Mouse (Mus musculus): Measurements from ENCODE around the gene 1110051M20Rik. TPM values are rescaled to one million over a fixed set of nuclear protein-coding genes. Genes with fewer than 3 reads are reported as not detected.

1110051M20Rik gene
- total RNA-seq, 2 experiments from 2014 or later: 5.8 to 9.6 TPM

- ATAC-seq (replicated peaks; ENCODE audit: poor library complexity, severe bottlenecking): peak; percentile 34
Observed at GRCm38 (mm10) chr2:91458673-91459391, 14.3 kb upstream of the 1110051M20Rik start.

- ATAC-seq (replicated peaks; ENCODE audit: poor library complexity, severe bottlenecking): 0 out of 2 replicates have a peak, but pooled peaks have one; percentile 7
Observed at GRCm38 (mm10) chr2:91458252-91458672, 13.8 kb upstream of the 1110051M20Rik start.

- 0 out of 2 replicates have a peak, but pooled peaks have one; percentile 12 for ATAC-seq (replicated peaks; ENCODE audit: poor library complexity, severe bottlenecking)
Observed at GRCm38 (mm10) chr2:91457656-91458251, 13.2 kb upstream of the 1110051M20Rik start.

- 0 out of 2 replicates have a peak, but pooled peaks have one; percentile 3 for ATAC-seq (replicated peaks; ENCODE audit: poor library complexity, severe bottlenecking)
Observed at GRCm38 (mm10) chr2:91457259-91457655, 12.8 kb upstream of the 1110051M20Rik start, which contains the start of gene Lrp4. Gene Lrp4, plus strand, starts transcription at chr2:91457511.

GRCm38 (mm10) chr2:91456491-91457100, 12.1 kb upstream of the 1110051M20Rik start:
- no peak for ATAC-seq (replicated peaks; ENCODE audit: poor library complexity, severe bottlenecking)

- ATAC-seq (replicated peaks; ENCODE audit: poor library complexity, severe bottlenecking): peak; percentile 55
Observed at GRCm38 (mm10) chr2:91455826-91456225, 11.3 kb upstream of the 1110051M20Rik start.

- no peak for ATAC-seq (replicated peaks; ENCODE audit: poor library complexity, severe bottlenecking)
Observed at GRCm38 (mm10) chr2:91454434-91454833, 9.9 kb upstream of the 1110051M20Rik start.

- no peak for ATAC-seq (replicated peaks; ENCODE audit: poor library complexity, severe bottlenecking)
Observed at GRCm38 (mm10) chr2:91453231-91454075, 8.9 kb upstream of the 1110051M20Rik start.

- ATAC-seq (replicated peaks; ENCODE audit: poor library complexity, severe bottlenecking): no peak
Observed at GRCm38 (mm10) chr2:91452658-91453057, 8.2 kb upstream of the 1110051M20Rik start.

- ATAC-seq (replicated peaks; ENCODE audit: poor library complexity, severe bottlenecking): no peak
Observed at GRCm38 (mm10) chr2:91450316-91450715, 5.8 kb upstream of the 1110051M20Rik start.

- ATAC-seq (replicated peaks; ENCODE audit: poor library complexity, severe bottlenecking): no peak
Observed at GRCm38 (mm10) chr2:91449662-91450061, 5.2 kb upstream of the 1110051M20Rik start.

- ATAC-seq (replicated peaks; ENCODE audit: poor library complexity, severe bottlenecking): no peak
Observed at GRCm38 (mm10) chr2:91442241-91442640, 2.3 kb downstream of the 1110051M20Rik start.

GRCm38 (mm10) chr2:91441715-91442114, 2.8 kb downstream of the 1110051M20Rik start:
- peak; percentile 47 for ATAC-seq (replicated peaks; ENCODE audit: poor library complexity, severe bottlenecking)

GRCm38 (mm10) chr2:91440686-91441085, 3.8 kb downstream of the 1110051M20Rik start:
- ATAC-seq (replicated peaks; ENCODE audit: poor library complexity, severe bottlenecking): no peak

GRCm38 (mm10) chr2:91439876-91440275, 4.6 kb downstream of the 1110051M20Rik start:
- ATAC-seq (replicated peaks; ENCODE audit: poor library complexity, severe bottlenecking): no peak

- no peak for ATAC-seq (replicated peaks; ENCODE audit: poor library complexity, severe bottlenecking)
Observed at GRCm38 (mm10) chr2:91439271-91439670, 5.2 kb downstream of the 1110051M20Rik start.

- no peak for ATAC-seq (replicated peaks; ENCODE audit: poor library complexity, severe bottlenecking)
Observed at GRCm38 (mm10) chr2:91437116-91437815, 7.2 kb downstream of the 1110051M20Rik start.

GRCm38 (mm10) chr2:91436713-91437112, 7.8 kb downstream of the 1110051M20Rik start:
- ATAC-seq (replicated peaks; ENCODE audit: poor library complexity, severe bottlenecking): no peak

GRCm38 (mm10) chr2:91430600-91430919, 13.9 kb downstream of the 1110051M20Rik start:
- no peak for ATAC-seq (replicated peaks; ENCODE audit: poor library complexity, severe bottlenecking)

Data from granulocyte monocyte progenitor cell, adult 5-6 weeks (primary cell).